Comparison of ENCODE assay signal across 20 mouse cellular contexts in genomic region chr14:115407309-115407930, GRCm38 (mm10).
DNase-seq lines count a peak whose midpoint lies in the region; ATAC-seq and TF ChIP-seq lines count a peak whose summit lies in the region.
"Had no signal": no experiment of that assay in that cellular context is flagged by ENCODE, and none has a peak within 500 bp of the region (broad histone marks: within the 10 kb centered on the region; RNA-seq: fewer than 3 reads in every experiment).

No protein-coding gene starts in this region.

- DNase-seq in lung, embryonic 14.5 days, result peak; percentile 15
- no peak for DNase-seq in lung, postnatal 0 days (ENCODE audit: low spot score)
- DNase-seq in embryonic facial prominence, embryonic 11.5 days (ENCODE audit: low spot score), result peak; percentile 51
- DNase-seq in mesoderm, embryonic 11.5 days (ENCODE audit: low read depth, low spot score), result peak; percentile 54
- DNase-seq: adrenal gland, postnatal 10 days; B cell, adult 2 months; cerebellum, adult 11 months; heart, postnatal 14 days; liver; liver, postnatal 0 days; thymus, adult 18-20 months had no signal

- H3K9ac ChIP-seq in hindbrain, embryonic 12.5 days, result no peak overlapping the region
- no peak overlapping the region for H3K9ac ChIP-seq in hindbrain, embryonic 13.5 days
- no peak overlapping the region for H3K9ac ChIP-seq in lung, embryonic 14.5 days
- H3K9ac ChIP-seq in lung, postnatal 0 days (replicated peaks; ENCODE audit: low read depth), result no peak overlapping the region
- H3K9ac ChIP-seq in embryonic facial prominence, embryonic 11.5 days (replicated peaks; ENCODE audit: low read length), result no peak overlapping the region
- H3K9ac ChIP-seq: forebrain, embryonic 15.5 days; intestine, embryonic 15.5 days; liver, postnatal 0 days had no signal

- WGBS in hindbrain, embryonic 12.5 days, result 60% methylated on average over 2 of the region's 2 CpGs
- 77% methylated on average over 2 of the region's 2 CpGs for WGBS in hindbrain, embryonic 13.5 days
- 20% methylated on average over 2 of the region's 2 CpGs for WGBS in lung, embryonic 14.5 days
- WGBS in lung, postnatal 0 days, result 37% methylated on average over 2 of the region's 2 CpGs
- 23% methylated on average over 2 of the region's 2 CpGs for WGBS in embryonic facial prominence, embryonic 11.5 days

- H3K36me3 ChIP-seq in hindbrain, embryonic 12.5 days, result no peaks in the 10 kb centered on the region
- H3K36me3 ChIP-seq in hindbrain, embryonic 13.5 days, result no peaks in the 10 kb centered on the region
- no peaks in the 10 kb centered on the region for H3K36me3 ChIP-seq in lung, embryonic 14.5 days (ENCODE audit: insufficient read depth)
- H3K36me3 ChIP-seq in lung, postnatal 0 days (ENCODE audit: insufficient read depth, low read length), result no peaks in the 10 kb centered on the region
- H3K36me3 ChIP-seq in embryonic facial prominence, embryonic 11.5 days (replicated peaks; ENCODE audit: control insufficient read depth, insufficient read depth, low read depth, low read length), result no peaks in the 10 kb centered on the region
- H3K36me3 ChIP-seq: forebrain, embryonic 15.5 days; intestine, embryonic 15.5 days had no signal

- TF ChIP-seq EP300 in lung, postnatal 0 days (IDR thresholded peaks at IDR 0.05), result no peak

- ATAC-seq in hindbrain, embryonic 12.5 days (ENCODE audit: low FRiP score), result peak; percentile 11; the same call in 1 of the 2 replicates
- no peak for ATAC-seq in hindbrain, embryonic 13.5 days (ENCODE audit: low FRiP score)
- ATAC-seq in lung, embryonic 14.5 days (ENCODE audit: insufficient read depth), result no peak
- no peak for ATAC-seq in lung, postnatal 0 days
- no peak for ATAC-seq in embryonic facial prominence, embryonic 11.5 days (replicated peaks; ENCODE audit: insufficient number of reproducible peaks, low FRiP score, low TSS enrichment, low read depth)
- no peak for ATAC-seq in erythroid progenitor cell, adult 5-6 weeks (replicated peaks; ENCODE audit: low FRiP score, poor library complexity, severe bottlenecking)
- ATAC-seq: intestine, embryonic 15.5 days; liver, postnatal 0 days had no signal

- H3K27ac ChIP-seq in hindbrain, embryonic 12.5 days, result no peak overlapping the region
- no peak overlapping the region for H3K27ac ChIP-seq in hindbrain, embryonic 13.5 days
- H3K27ac ChIP-seq in lung, embryonic 14.5 days (ENCODE audit: low read depth), result no peak overlapping the region
- H3K27ac ChIP-seq in lung, postnatal 0 days (ENCODE audit: low read length), result no peak overlapping the region
- no peak overlapping the region for H3K27ac ChIP-seq in embryonic facial prominence, embryonic 11.5 days (replicated peaks; ENCODE audit: low read depth, low read length)
- H3K27ac ChIP-seq: forebrain, embryonic 15.5 days; intestine, embryonic 15.5 days; layer of hippocampus, adult 2 months; macrophage had no signal

- H3K4me2 ChIP-seq in hindbrain, embryonic 12.5 days (replicated peaks), result no peak overlapping the region
- no peak overlapping the region for H3K4me2 ChIP-seq in hindbrain, embryonic 13.5 days
- no peak overlapping the region for H3K4me2 ChIP-seq in lung, embryonic 14.5 days
- H3K4me2 ChIP-seq in lung, postnatal 0 days (replicated peaks; ENCODE audit: low read depth, low read length), result no peak overlapping the region
- no peak overlapping the region for H3K4me2 ChIP-seq in embryonic facial prominence, embryonic 11.5 days (ENCODE audit: low read depth, low read length)
- H3K4me2 ChIP-seq: forebrain, embryonic 15.5 days; heart, embryonic 11.5 days; intestine, embryonic 15.5 days had no signal

- H3K27me3 ChIP-seq in hindbrain, embryonic 12.5 days, result no peaks in the 10 kb centered on the region
- H3K27me3 ChIP-seq in hindbrain, embryonic 13.5 days, result peaks cover 5% of the 10 kb centered on the region; the same call in 1 of the 2 replicates
- H3K27me3 ChIP-seq in lung, embryonic 14.5 days (ENCODE audit: insufficient read depth, low read length), result no peaks in the 10 kb centered on the region
- H3K27me3 ChIP-seq in lung, postnatal 0 days (replicated peaks; ENCODE audit: insufficient read depth, low read length), result no peaks in the 10 kb centered on the region
- no peaks in the 10 kb centered on the region for H3K27me3 ChIP-seq in embryonic facial prominence, embryonic 11.5 days (ENCODE audit: control insufficient read depth, insufficient read depth, low read length)
- H3K27me3 ChIP-seq: forebrain, embryonic 15.5 days; intestine, embryonic 15.5 days had no signal

- H3K4me3 ChIP-seq in hindbrain, embryonic 12.5 days, result no peak overlapping the region
- H3K4me3 ChIP-seq in hindbrain, embryonic 13.5 days, result no peak overlapping the region
- no peak overlapping the region for H3K4me3 ChIP-seq in lung, embryonic 14.5 days (ENCODE audit: low read depth, low read length)
- H3K4me3 ChIP-seq in lung, postnatal 0 days (ENCODE audit: low read depth, low read length), result no peak overlapping the region
- no peak overlapping the region for H3K4me3 ChIP-seq in embryonic facial prominence, embryonic 11.5 days (ENCODE audit: low read depth, low read length)
- H3K4me3 ChIP-seq: erythroblast, embryonic 14.5 days; forebrain, embryonic 15.5 days; intestine, embryonic 15.5 days; layer of hippocampus, adult 2 months had no signal

- no peaks in the 10 kb centered on the region for H3K4me1 ChIP-seq in hindbrain, embryonic 12.5 days
- H3K4me1 ChIP-seq in hindbrain, embryonic 13.5 days (replicated peaks), result 0 out of 2 replicates have a peak, but pooled peaks cover 2% of the 10 kb centered on the region
- H3K4me1 ChIP-seq in lung, embryonic 14.5 days (ENCODE audit: insufficient read depth), result no peaks in the 10 kb centered on the region
- no peaks in the 10 kb centered on the region for H3K4me1 ChIP-seq in lung, postnatal 0 days (ENCODE audit: insufficient read depth, low read depth, low read length)
- H3K4me1 ChIP-seq in embryonic facial prominence, embryonic 11.5 days (ENCODE audit: control insufficient read depth, insufficient read depth, low read length), result no peaks in the 10 kb centered on the region
- H3K4me1 ChIP-seq: forebrain, embryonic 15.5 days; intestine, embryonic 15.5 days had no signal

- no peak for TF ChIP-seq CTCF in lung, embryonic 14.5 days (IDR thresholded peaks at IDR 0.05; ENCODE audit: low read depth)
- TF ChIP-seq CTCF in lung, postnatal 0 days (IDR thresholded peaks at IDR 0.05), result no peak

- H3K9me3 ChIP-seq in hindbrain, embryonic 12.5 days (replicated peaks), result no peaks in the 10 kb centered on the region
- H3K9me3 ChIP-seq in hindbrain, embryonic 13.5 days, result no peaks in the 10 kb centered on the region
- H3K9me3 ChIP-seq in lung, embryonic 14.5 days (ENCODE audit: low read depth, low read length), result no peaks in the 10 kb centered on the region
- no peaks in the 10 kb centered on the region for H3K9me3 ChIP-seq in lung, postnatal 0 days (ENCODE audit: low read length)
- no peaks in the 10 kb centered on the region for H3K9me3 ChIP-seq in embryonic facial prominence, embryonic 11.5 days (replicated peaks; ENCODE audit: control insufficient read depth, low read length)
- H3K9me3 ChIP-seq: forebrain, embryonic 15.5 days; intestine, embryonic 15.5 days had no signal
